Mouse (Mus musculus): ENCODE results near the gene Sinhcaf.

- TF ChIP-seq CTCF (IDR thresholded peaks at IDR 0.05; ENCODE audit: low read depth, low read length) = no peak
- TF ChIP-seq TAL1 (conservative IDR thresholded peaks at IDR 0.05; ENCODE audit: low read depth, low read length) = no peak
- TF ChIP-seq GATA1 (IDR thresholded peaks at IDR 0.05; ENCODE audit: borderline replicate concordance, low read length) = no peak
- no peak for TF ChIP-seq GATA2 (IDR thresholded peaks at IDR 0.05; ENCODE audit: borderline replicate concordance, low read depth, low read length)
- no peak for TF ChIP-seq POLR2AphosphoS5 (IDR thresholded peaks at IDR 0.05; ENCODE audit: insufficient replicate concordance, low read depth, low read length)
Observed at GRCm38 (mm10) chr6:148972059-148972848, 26.0 kb upstream of the Sinhcaf start.
